Mouse (Mus musculus): ENCODE results near the gene Cntd1. TPM values are rescaled to one million over a fixed set of nuclear protein-coding genes. Genes with fewer than 3 reads are reported as not detected.

Gene Cntd1
- total RNA-seq, 2 experiments from 2014 or later: 1.2 to 2.0 TPM

- ATAC-seq (replicated peaks; ENCODE audit: poor library complexity): peak; percentile 97
Observed at GRCm38 (mm10) chr11:101253613-101254389, 25.0 kb upstream of the Cntd1 start, which contains the start of gene Vps25. TSS of gene Vps25 (plus strand) at chr11:101253707.

- ATAC-seq (replicated peaks; ENCODE audit: poor library complexity): no peak
Observed at GRCm38 (mm10) chr11:101255826-101256775, 22.7 kb upstream of the Cntd1 start.

- ATAC-seq (replicated peaks; ENCODE audit: poor library complexity): 0 out of 2 replicates have a peak, but pooled peaks have one; percentile 15
Observed at GRCm38 (mm10) chr11:101259261-101259712, 19.5 kb upstream of the Cntd1 start.

GRCm38 (mm10) chr11:101259948-101260825 is 18.6 kb upstream of the Cntd1 start, which contains the start of gene Wnk4:
TSS of gene Wnk4 (plus strand) at chr11:101260567.
- peak; percentile 81 for ATAC-seq (replicated peaks; ENCODE audit: poor library complexity)

- peak; percentile 15; the same call in 1 of the 2 replicates for ATAC-seq (replicated peaks; ENCODE audit: poor library complexity)
Observed at GRCm38 (mm10) chr11:101260826-101261380, 17.9 kb upstream of the Cntd1 start.

GRCm38 (mm10) chr11:101262272-101262967 is 16.4 kb upstream of the Cntd1 start:
- ATAC-seq (replicated peaks; ENCODE audit: poor library complexity): no peak

- ATAC-seq (replicated peaks; ENCODE audit: poor library complexity): no peak
Observed at GRCm38 (mm10) chr11:101263138-101263988, 15.4 kb upstream of the Cntd1 start.

GRCm38 (mm10) chr11:101263989-101264280 is 14.9 kb upstream of the Cntd1 start:
- no peak for ATAC-seq (replicated peaks; ENCODE audit: poor library complexity)

GRCm38 (mm10) chr11:101264954-101265471 is 13.8 kb upstream of the Cntd1 start:
- ATAC-seq (replicated peaks; ENCODE audit: poor library complexity): peak; percentile 27; the same call in 1 of the 2 replicates

GRCm38 (mm10) chr11:101265906-101266305 is 12.9 kb upstream of the Cntd1 start:
- ATAC-seq (replicated peaks; ENCODE audit: poor library complexity): no peak

GRCm38 (mm10) chr11:101269577-101270116 is 9.2 kb upstream of the Cntd1 start:
- 0 out of 2 replicates have a peak, but pooled peaks have one; percentile 31 for ATAC-seq (replicated peaks; ENCODE audit: poor library complexity)

- ATAC-seq (replicated peaks; ENCODE audit: poor library complexity): no peak
Observed at GRCm38 (mm10) chr11:101272446-101272845, 6.4 kb upstream of the Cntd1 start.

- no peak for ATAC-seq (replicated peaks; ENCODE audit: poor library complexity)
Observed at GRCm38 (mm10) chr11:101275309-101275708, 3.5 kb upstream of the Cntd1 start.

GRCm38 (mm10) chr11:101276319-101277070 is 2.3 kb upstream of the Cntd1 start:
- no peak for ATAC-seq (replicated peaks; ENCODE audit: poor library complexity)

- ATAC-seq (replicated peaks; ENCODE audit: poor library complexity): 0 out of 2 replicates have a peak, but pooled peaks have one; percentile 11
Observed at GRCm38 (mm10) chr11:101277381-101278222, 1.2 kb upstream of the Cntd1 start.

GRCm38 (mm10) chr11:101279193-101279569 is 369 bp downstream of the Cntd1 start:
- ATAC-seq (replicated peaks; ENCODE audit: poor library complexity): peak; percentile 13; the same call in 1 of the 2 replicates
